Mouse (Mus musculus) ES-E14 (cell line): ENCODE measurements around the gene Usp49. TPM values are rescaled to one million over a fixed set of nuclear protein-coding genes. Genes with fewer than 3 reads are reported as not detected.
A peak's percentile ranks its signal among the peaks of the same experiment; 100 is the strongest.

Experiments used
- DNase-seq: peaks from one replicate; pipeline ENCODE4 v3.0.0-alpha.2; 2013; ENCODE audit warnings: low read depth, low spot score
- H3K27ac ChIP-seq: 2 replicates; pipeline ENCODE4 v1.5.1; 2012; ENCODE audit warnings: low read depth, mild to moderate bottlenecking, low read length, moderate library complexity, mixed read lengths; ENCODE audit not compliant: poor library complexity, insufficient read depth, severe bottlenecking
- H3K36me3 ChIP-seq: 2 replicates; pipeline ENCODE4 v1.6.1; 2012; ENCODE audit warnings: mild to moderate bottlenecking, low read length, moderate library complexity, mixed read lengths; ENCODE audit not compliant: control insufficient read depth, poor library complexity, insufficient read depth, severe bottlenecking
- H3K4me1 ChIP-seq, 2 experiments: fragments of 150-350 bp in 1 of 2; sonication (generic) in 1 of 2; 2 replicates each; pipeline ENCODE4 v1.6.1; 2012; ENCODE audit warnings: low read length in 2 of 2, mild to moderate bottlenecking in 1 of 2, mixed read lengths in 1 of 2; ENCODE audit not compliant: control insufficient read depth in 2 of 2, insufficient read depth in 2 of 2, poor library complexity in 1 of 2
- H3K4me3 ChIP-seq, 2 experiments: fragments of 150-350 bp in 1 of 2; sonication (generic) in 1 of 2; 2 replicates each; pipeline ENCODE4 v1.5.1; 2012; ENCODE audit warnings: low read length in 2 of 2, low read depth in 1 of 2, mild to moderate bottlenecking in 1 of 2, mixed read lengths in 1 of 2; ENCODE audit not compliant: insufficient read depth in 1 of 2, poor library complexity in 1 of 2, severe bottlenecking in 1 of 2
- H3K9ac ChIP-seq: 2 replicates; pipeline ENCODE4 v1.6.1; 2012; ENCODE audit warnings: low read depth, mild to moderate bottlenecking, low read length, mixed read lengths; ENCODE audit not compliant: poor library complexity, insufficient read depth, severe bottlenecking
- H3K9me3 ChIP-seq: fragments of 150-350 bp; sonication (generic); 2 replicates; pipeline ENCODE4 v1.6.1; 2012; ENCODE audit warnings: low read depth, mild to moderate bottlenecking, low read length; ENCODE audit not compliant: control insufficient read depth, insufficient read depth
- CHD2 ChIP-seq: IDR thresholded peaks from 2 replicates; pipeline ENCODE4 v1.6.1; 2014; ENCODE audit warnings: mild to moderate bottlenecking, low read depth, low read length, inconsistent platforms
- HCFC1 ChIP-seq: IDR thresholded peaks from 2 replicates; pipeline ENCODE4 v1.6.1; 2012; ENCODE audit warnings: low read length, inconsistent platforms, borderline replicate concordance; ENCODE audit not compliant: insufficient read depth
- MAFK ChIP-seq: IDR thresholded peaks from 2 replicates; pipeline ENCODE4 v1.6.1; 2014; ENCODE audit warnings: mild to moderate bottlenecking, low read depth, low read length, inconsistent platforms; ENCODE audit not compliant: insufficient read depth
- ZC3H11A ChIP-seq: IDR thresholded peaks from 2 replicates; pipeline ENCODE4 v1.6.1; 2012; ENCODE audit warnings: low read depth, mild to moderate bottlenecking, inconsistent platforms, low read length, borderline replicate concordance
- ZNF384 ChIP-seq: IDR thresholded peaks from 2 replicates; pipeline ENCODE4 v1.6.1; 2012; ENCODE audit warnings: low read depth, low read length, inconsistent platforms
- in situ Hi-C, 2 experiments: fragments of 600-800 bp; cut with MboI; formaldehyde crosslinking; loops; one replicate each; pipeline ENCODE4 v1.15.1; 2025; ENCODE audit warnings: low sequenced_read_pairs in 2 of 2, inconsistent platforms in 1 of 2; ENCODE audit not compliant: unreplicated experiment in 2 of 2
- total RNA-seq: library from RNA; depleted of rRNA; stranded (reverse); fragments of 300-350 nt; gene quantifications from 2 replicates; pipeline ENCODE4 v1.2.3, GENCODE M21; 2012

The Usp49 gene
- total RNA-seq, 1 experiment, result 10.0 TPM

GRCm38 (mm10) chr17:47633999-47634770 is 3.7 kb downstream of the Usp49 start:
- H3K4me3 ChIP-seq, result no peak overlapping the region
- no peaks in the 10 kb centered on the region for H3K9me3 ChIP-seq
- no peak overlapping the region for H3K27ac ChIP-seq
- no peaks in the 10 kb centered on the region for H3K36me3 ChIP-seq
- in situ Hi-C loops, result no loop called here
- no peak for TF ChIP-seq HCFC1
- TF ChIP-seq ZNF384, result no peak
- TF ChIP-seq MAFK, result no peak
- no peak for TF ChIP-seq ZC3H11A
- no peak for TF ChIP-seq CHD2
- no peak overlapping the region for H3K9ac ChIP-seq
- no peak for DNase-seq
- H3K4me1 ChIP-seq, result 0 out of 4 replicates have a peak, but pooled peaks cover 0 to 3% of the 10 kb centered on the region in 2 experiments

GRCm38 (mm10) chr17:47642992-47643391 is 12.5 kb downstream of the Usp49 start:
- Histone ChIP-seq H3K4me1 (0 out of 4 replicates have a peak, but pooled peaks cover 0 to 3% of the 10 kb centered on the region in 2 experiments), H3K27ac (no peak overlapping the region), H3K9ac (no peak overlapping the region), H3K9me3 (no peaks in the 10 kb centered on the region), H3K36me3 (no peaks in the 10 kb centered on the region), H3K4me3 (no peak overlapping the region)
- no peak for DNase-seq
- in situ Hi-C loops, result no loop called here
- TF ChIP-seq MAFK, result no peak
- TF ChIP-seq HCFC1, result no peak
- no peak for TF ChIP-seq CHD2
- TF ChIP-seq ZC3H11A, result no peak
- no peak for TF ChIP-seq ZNF384

- DNase-seq, result peak; percentile 93
- in situ Hi-C loops, result no loop called here
- Histone ChIP-seq H3K4me3 (no peak overlapping the region), H3K9ac (no peak overlapping the region), H3K4me1 (peaks cover 3% of the 10 kb centered on the region in 2 experiments; a peak in 1 of 4 replicates), H3K36me3 (no peaks in the 10 kb centered on the region), H3K9me3 (no peaks in the 10 kb centered on the region), H3K27ac (no peak overlapping the region)
- no peak for TF ChIP-seq CHD2
- TF ChIP-seq MAFK, result no peak
- TF ChIP-seq ZC3H11A, result peak; percentile 46; the same call in 1 of the 2 replicates
- TF ChIP-seq HCFC1, result no peak
- peak; percentile 94 for TF ChIP-seq ZNF384
These were observed 16.2 kb downstream of the Usp49 start for GRCm38 (mm10) chr17:47646683-47647082.

- peak; percentile 56 for DNase-seq
- TF ChIP-seq CHD2, result no peak
- TF ChIP-seq ZNF384, result no peak
- TF ChIP-seq HCFC1, result no peak
- no peak for TF ChIP-seq ZC3H11A
- no peak for TF ChIP-seq MAFK
- Histone ChIP-seq H3K4me1 (peaks cover 3% of the 10 kb centered on the region in 2 experiments; a peak in 1 of 4 replicates), H3K4me3 (no peak overlapping the region), H3K9me3 (no peaks in the 10 kb centered on the region), H3K36me3 (no peaks in the 10 kb centered on the region), H3K9ac (no peak overlapping the region), H3K27ac (peak overlapping the region; percentile 27; the same call in 1 of the 2 replicates)
- in situ Hi-C loops, result no loop called here
These were observed 18.5 kb downstream of the Usp49 start for GRCm38 (mm10) chr17:47648966-47649365.
